Comparison of ENCODE assay signal across 8 mouse cellular contexts in genomic region chr13:52457889-52458324, GRCm38 (mm10).
A peak's percentile ranks its signal among the peaks of the same experiment; 100 is the strongest.
DNase-seq lines count a peak whose midpoint lies in the region.

No protein-coding gene starts in this region.

- peak; percentile 40 to 88 for DNase-seq in cerebellum, postnatal 4 days (ENCODE audit: low spot score in 2 of 2)
- DNase-seq in frontal cortex, adult 2 months (ENCODE audit: extremely low spot score in 1 of 2, low spot score in 1 of 2), result peak; percentile 51 to 65
- DNase-seq in left cerebral cortex, postnatal 10 days (ENCODE audit: extremely low spot score in 1 of 2, low spot score in 2 of 2), result peak; percentile 71 to 72
- peak; percentile 95 for DNase-seq in retina, postnatal 1 day
- no peak for DNase-seq in thymus, postnatal 36 days
- no peak for DNase-seq in kidney, adult 9 months
- DNase-seq in liver, result no peak
- no peak for DNase-seq in spleen, postnatal 14 days (ENCODE audit: low spot score in 2 of 2)

- intact Hi-C loops in left cerebral cortex, postnatal 10 days (cut with DNase I), result no loop called here

Comparison
In these comparisons a context has a peak if more than half of its experiments do, and no peak if none do; other contexts are left out.
1. DNase-seq: peak in cerebellum, postnatal 4 days (2 of 2), frontal cortex, adult 2 months (2 of 2), left cerebral cortex, postnatal 10 days (2 of 2) and retina, postnatal 1 day (single experiment); none in thymus, postnatal 36 days (0 of 2), kidney, adult 9 months (single experiment), liver (single experiment) and spleen, postnatal 14 days (0 of 2).